Mouse (Mus musculus) liver, postnatal 0 days (tissue): ENCODE results near the gene Bscl2. TPM values are rescaled to one million over a fixed set of nuclear protein-coding genes. Genes with fewer than 3 reads are reported as not detected.

Experiments
- ATAC-seq: fragments of 200-750 bp; cut with Nextera tagmentation; 2 replicates; pipeline ENCODE4 v1.8.0; 2017; ENCODE audit warnings: mild to moderate bottlenecking, moderate library complexity
- DNase-seq: peaks from one replicate; pipeline ENCODE4 v3.0.0-alpha.2; 2016
- H3K27ac ChIP-seq: fragments of 300-500 bp; sonication (generic); 2 replicates; pipeline ENCODE4 v1.5.1; 2014; ENCODE audit warnings: antibody characterized with exemption, moderate library complexity, mild to moderate bottlenecking, low read depth
- H3K27me3 ChIP-seq: fragments of 300-500 bp; sonication (generic); 2 replicates; pipeline ENCODE4 v1.6.1; 2014; ENCODE audit warnings: low read length, control low read depth, mixed read lengths; ENCODE audit not compliant: insufficient read depth
- H3K36me3 ChIP-seq: fragments of 300-500 bp; sonication (generic); replicated peaks from 2 replicates; pipeline ENCODE4 v1.6.1; 2014; ENCODE audit warnings: mild to moderate bottlenecking, control low read depth, low read length, moderate library complexity, mixed read lengths; ENCODE audit not compliant: insufficient read depth
- H3K4me1 ChIP-seq: fragments of 300-500 bp; sonication (generic); 2 replicates; pipeline ENCODE4 v1.6.1; 2014; ENCODE audit warnings: antibody characterized with exemption, mild to moderate bottlenecking, control low read depth; ENCODE audit not compliant: insufficient read depth
- H3K4me2 ChIP-seq: fragments of 300-500 bp; sonication (generic); 2 replicates; pipeline ENCODE4 v1.6.1; 2014; ENCODE audit warnings: low read depth, mild to moderate bottlenecking, low read length, moderate library complexity, mixed read lengths
- H3K4me3 ChIP-seq: fragments of 300-500 bp; sonication (generic); 2 replicates; pipeline ENCODE4 v1.5.1; 2014; ENCODE audit warnings: low read depth, low read length
- H3K9ac ChIP-seq: fragments of 300-500 bp; sonication (generic); replicated peaks from 2 replicates; pipeline ENCODE4 v1.6.1; 2014; ENCODE audit warnings: mild to moderate bottlenecking, moderate library complexity
- H3K9me3 ChIP-seq: fragments of 300-500 bp; sonication (generic); 2 replicates; pipeline ENCODE4 v1.6.1; 2016; ENCODE audit warnings: mild to moderate bottlenecking, control low read depth, low read length, mixed read lengths
- CTCF ChIP-seq: sonication (generic); IDR thresholded peaks from 2 replicates; pipeline ENCODE4 v1.5.1; 2016; ENCODE audit warnings: antibody characterized with exemption, low read depth
- EP300 ChIP-seq: IDR thresholded peaks from 2 replicates; pipeline ENCODE4 v1.6.1; 2016; ENCODE audit warnings: antibody characterized with exemption, low read depth, mild to moderate bottlenecking
- WGBS: fragments of 180-500 bp; shearing (Covaris S2); extraction: QIAGEN DNeasy Blood & Tissue Kit; methylation state at CpG from one replicate; pipeline ENCODE4 v1.1.7; 2014; ENCODE audit not compliant: insufficient replicate concordance; 5-methylcytosine and 5-hydroxymethylcytosine counted together
- polyA plus RNA-seq: library from polyadenylated mRNA; unstranded; fragments of >200 nt; fragmentation: Nextera tagmentation; extraction: Ambion mirVana; gene quantifications from 2 replicates; pipeline ENCODE4 v1.2.1, GENCODE M21; 2015

Bscl2 gene
- polyA plus RNA-seq, 1 experiment from 2014 or later: 32.7 TPM

DNA sequence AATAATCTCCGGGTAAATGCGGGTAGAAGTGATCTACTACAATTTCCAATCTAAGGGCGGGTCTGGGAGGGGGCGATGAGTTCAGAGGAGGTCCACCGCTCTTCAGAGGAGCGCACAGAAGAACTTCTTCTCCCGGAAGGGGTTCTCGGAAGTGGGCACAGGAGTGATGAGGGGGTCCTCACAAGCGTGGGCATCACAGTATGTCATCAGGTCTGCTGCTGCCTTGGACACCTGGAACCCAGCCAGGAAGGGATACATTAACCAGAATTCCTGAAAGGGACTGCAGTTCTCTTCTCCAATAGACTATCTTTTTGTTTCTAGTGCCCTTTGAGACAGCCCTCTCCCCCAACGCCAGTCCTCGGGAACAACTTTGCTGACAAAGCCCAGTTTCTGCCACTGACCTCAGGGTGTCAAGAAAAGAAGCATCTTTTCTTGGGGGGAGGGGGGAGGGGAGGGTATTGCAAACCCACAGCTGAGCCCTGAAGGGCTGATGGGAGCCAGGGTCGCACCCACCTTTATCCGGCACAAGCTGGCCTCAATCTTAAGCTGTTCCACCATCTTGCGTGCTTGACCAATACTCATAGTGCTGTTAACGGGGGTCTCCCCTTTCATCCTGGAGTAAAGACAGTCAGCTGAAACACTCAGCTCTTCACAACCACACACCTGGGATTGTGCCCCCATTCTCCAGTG lies 919 bp downstream of the Bscl2 start:
- Histone ChIP-seq H3K4me1 (peaks cover 32% of the 10 kb centered on the region), H3K36me3 (peaks cover 24% of the 10 kb centered on the region), H3K4me3 (peak overlapping the region; percentile 63), H3K9ac (peak overlapping the region; percentile 77), H3K27me3 (no peaks in the 10 kb centered on the region), H3K9me3 (no peaks in the 10 kb centered on the region), H3K4me2 (peak overlapping the region; percentile 97), H3K27ac (peak overlapping the region; percentile 91)
- DNase-seq: peak; percentile 55
- 25% methylated on average over 15 of the region's 15 CpGs for WGBS
- no peak for TF ChIP-seq EP300
- no peak for TF ChIP-seq CTCF
- ATAC-seq: peak; percentile 9; the same call in 1 of the 2 replicates

DNA sequence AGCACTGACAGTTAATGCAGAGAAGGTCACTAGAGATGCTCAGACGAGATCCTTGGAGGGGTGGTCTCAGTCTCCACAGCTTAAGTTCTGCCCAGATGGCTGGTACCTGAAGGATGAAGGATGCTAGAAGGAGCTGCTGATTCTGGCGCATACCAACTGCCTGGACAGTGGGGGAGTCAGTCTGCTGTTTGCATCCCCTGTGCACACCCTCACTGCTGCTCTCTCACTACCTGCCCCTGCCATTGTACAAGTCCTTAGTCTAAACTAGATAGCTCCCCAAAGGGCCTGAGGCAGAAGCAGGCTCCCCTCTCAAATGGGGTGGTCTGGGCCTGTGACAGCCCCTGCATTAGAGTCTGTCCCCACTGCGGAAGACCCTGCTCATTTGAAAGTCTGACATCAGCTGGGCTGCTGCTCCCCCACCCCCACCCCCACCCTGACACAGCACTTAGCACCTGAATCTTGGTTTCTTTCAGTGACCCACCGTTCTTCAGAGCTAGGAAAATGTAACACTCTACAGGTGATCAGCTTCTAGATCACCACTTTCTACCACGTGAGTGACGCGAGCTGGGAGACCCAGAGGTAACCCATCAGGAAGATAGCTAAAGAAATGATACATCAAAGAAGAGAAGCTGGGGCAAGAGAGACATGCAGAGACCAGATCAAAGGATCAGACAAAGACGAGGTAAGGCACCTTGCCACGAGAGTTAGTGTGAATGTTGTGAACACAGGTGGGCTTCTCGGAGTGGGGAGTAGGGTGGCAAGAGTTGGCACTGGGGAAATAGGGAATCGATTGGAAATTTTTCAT lies 2.0 kb downstream of the Bscl2 start, which contains the start of gene Gng3:
Gng3 (minus strand) TSS at position 92 of the 805 bp plus-strand sequence.
- WGBS: 78% methylated on average over 11 of the region's 11 CpGs
- peak within 1 kb of the TSS; percentile 91 for H3K27ac ChIP-seq
- peak within 1 kb of the TSS; percentile 97 for H3K4me2 ChIP-seq
- no peak for ATAC-seq
- H3K9ac ChIP-seq: peak within 1 kb of the TSS; percentile 77
- TF ChIP-seq EP300 (no peak), CTCF (no peak)
- H3K36me3 ChIP-seq: peaks cover 14% of the 10 kb centered on the region
- H3K4me3 ChIP-seq: peak within 1 kb of the TSS; percentile 63
- H3K9me3 ChIP-seq: no peaks in the 10 kb centered on the region
- no peaks in the 10 kb centered on the region for H3K27me3 ChIP-seq
- H3K4me1 ChIP-seq: peaks cover 32% of the 10 kb centered on the region
- no peak for DNase-seq

DNA sequence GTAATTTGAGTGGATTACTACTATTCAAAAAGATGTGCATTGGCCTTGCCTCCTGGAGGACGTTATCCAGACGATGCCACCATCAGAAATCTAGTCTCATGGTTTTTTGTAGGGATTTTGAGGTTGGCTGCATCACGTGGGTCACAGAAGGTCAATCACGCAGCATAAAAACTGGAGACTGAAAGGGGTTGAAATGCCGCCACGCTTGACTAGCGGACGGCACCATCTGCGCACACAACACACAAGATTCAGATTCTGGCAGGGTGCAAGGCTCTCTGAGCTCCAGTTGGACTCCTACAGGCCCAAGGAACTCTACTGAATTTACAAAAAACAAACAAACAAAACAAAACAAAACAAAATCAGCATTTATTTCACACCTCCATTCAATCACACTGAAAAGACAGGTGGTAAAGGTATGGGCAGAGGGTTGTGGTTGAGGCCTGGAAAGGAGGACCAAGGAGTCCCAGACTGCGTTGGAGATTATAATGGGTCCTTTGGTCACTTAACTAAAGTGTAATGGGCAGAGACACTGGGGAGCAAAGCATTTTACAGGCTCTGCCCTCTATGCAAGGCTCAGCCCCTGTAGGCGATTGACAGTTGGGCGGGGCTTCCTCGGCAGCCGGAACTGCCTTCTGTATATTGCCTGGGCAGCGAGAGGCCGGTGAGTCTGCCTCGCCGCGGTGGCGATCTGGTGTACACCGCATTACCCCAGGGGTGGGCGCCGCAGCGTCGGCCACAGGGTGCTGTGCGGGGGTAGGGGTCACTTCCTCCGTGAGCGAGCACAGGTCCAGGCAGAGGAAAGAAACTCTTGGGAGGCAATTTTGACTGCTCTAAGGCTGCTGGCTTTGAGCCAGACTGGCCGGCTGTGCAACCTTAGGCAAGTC lies 2.9 kb downstream of the Bscl2 start:
- WGBS: 27% methylated on average over 29 of the region's 29 CpGs
- Histone ChIP-seq H3K27ac (peak overlapping the region; percentile 71), H3K36me3 (peaks cover 7% of the 10 kb centered on the region; the same call in 1 of the 2 replicates), H3K4me2 (peak overlapping the region; percentile 93), H3K4me1 (peaks cover 32% of the 10 kb centered on the region), H3K27me3 (no peaks in the 10 kb centered on the region), H3K4me3 (peak overlapping the region; percentile 69), H3K9me3 (no peaks in the 10 kb centered on the region), H3K9ac (peak overlapping the region; percentile 82)
- peak; percentile 85 for DNase-seq
- TF ChIP-seq CTCF: 0 out of 2 replicates have a peak, but pooled peaks have one; percentile 3
- no peak for TF ChIP-seq EP300
- ATAC-seq: peak; percentile 68

DNA sequence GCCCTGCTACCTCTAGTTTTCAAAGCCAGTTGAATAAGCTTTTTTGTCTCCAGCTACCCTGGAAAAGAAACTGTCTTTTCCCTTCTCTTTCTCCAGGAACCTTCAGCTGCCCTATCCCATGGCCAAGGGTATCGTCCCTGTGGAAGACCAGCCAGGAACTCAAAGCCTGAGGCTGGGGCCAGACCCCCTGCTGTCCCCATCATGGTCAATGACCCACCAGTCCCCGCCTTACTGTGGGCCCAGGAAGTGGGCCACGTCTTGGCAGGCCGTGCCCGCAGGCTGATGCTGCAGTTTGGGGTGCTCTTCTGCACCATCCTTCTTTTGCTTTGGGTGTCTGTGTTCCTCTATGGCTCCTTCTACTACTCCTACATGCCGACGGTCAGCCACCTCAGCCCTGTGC lies 3.7 kb downstream of the Bscl2 start:
- peak overlapping the region; percentile 93 for H3K4me2 ChIP-seq
- no peaks in the 10 kb centered on the region for H3K27me3 ChIP-seq
- H3K9ac ChIP-seq: peak overlapping the region; percentile 82
- no peak for ATAC-seq
- TF ChIP-seq EP300: no peak
- TF ChIP-seq CTCF: no peak
- H3K36me3 ChIP-seq: peaks cover 5% of the 10 kb centered on the region
- peak overlapping the region; percentile 71; the same call in 1 of the 2 replicates for H3K27ac ChIP-seq
- peak overlapping the region; percentile 69 for H3K4me3 ChIP-seq
- no peaks in the 10 kb centered on the region for H3K9me3 ChIP-seq
- 83% methylated on average over 7 of the region's 7 CpGs for WGBS
- DNase-seq: no peak
- H3K4me1 ChIP-seq: peaks cover 32% of the 10 kb centered on the region

DNA sequence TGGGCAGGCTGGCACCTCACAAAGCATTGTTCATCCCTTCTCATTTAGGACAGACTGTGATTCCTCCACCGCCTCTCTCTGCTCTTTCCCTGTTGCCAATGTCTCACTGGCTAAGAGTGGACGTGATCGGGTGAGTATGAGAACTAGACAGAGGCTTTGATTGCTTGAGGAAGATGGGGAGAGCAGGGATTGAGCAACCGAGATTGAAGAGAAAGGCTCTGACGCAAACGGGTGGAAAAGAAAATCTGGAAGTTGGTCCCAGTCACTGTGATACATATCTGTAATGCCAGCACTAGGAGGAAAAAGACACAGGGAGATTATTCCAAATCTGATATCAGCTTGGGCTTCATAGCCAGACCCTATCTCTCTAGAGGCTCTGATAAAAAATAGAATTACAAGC lies 5.7 kb downstream of the Bscl2 start:
- WGBS: 74% methylated on average over 6 of the region's 6 CpGs
- ATAC-seq: no peak
- Histone ChIP-seq H3K9me3 (no peaks in the 10 kb centered on the region), H3K4me3 (no peak overlapping the region), H3K27ac (no peak overlapping the region), H3K4me2 (no peak overlapping the region), H3K4me1 (peaks cover 28% of the 10 kb centered on the region), H3K27me3 (no peaks in the 10 kb centered on the region), H3K36me3 (peaks cover 24% of the 10 kb centered on the region), H3K9ac (no peak overlapping the region)
- TF ChIP-seq EP300 (no peak), CTCF (no peak)
- DNase-seq: no peak
